Mouse (Mus musculus): ENCODE data around the gene Timm23. TPM values are rescaled to one million over a fixed set of nuclear protein-coding genes. Genes with fewer than 3 reads are reported as not detected.
"Not testable (repeated sequence)": the region's sequence is repeated elsewhere in the genome, so short reads cannot be mapped to it uniquely, and the experiment has no call there.

Gene Timm23
- polyA plus RNA-seq, 1 experiment from 2014 or later, result 231 TPM

GRCm38 (mm10) chr14:32179393-32180195 lies 22.1 kb downstream of the Timm23 start:
- Histone ChIP-seq H3K36me3 (replicated peaks) (peaks cover 63% of the 10 kb centered on the region), H3K4me1 (no peaks in the 10 kb centered on the region), H3K27me3 (no peaks in the 10 kb centered on the region), H3K4me3 (replicated peaks) (no peak overlapping the region), H3K27ac (no peak overlapping the region), H3K9ac (no peak overlapping the region), H3K4me2 (no peak overlapping the region), H3K9me3 (no peaks in the 10 kb centered on the region)
- 93% methylated on average over 10 of the region's 10 CpGs for WGBS
- ATAC-seq (ENCODE audit: low FRiP score), result no peak

- not testable (repeated sequence) for H3K27me3 ChIP-seq; ATAC-seq (ENCODE audit: low FRiP score); H3K27ac ChIP-seq; H3K4me2 ChIP-seq; H3K9me3 ChIP-seq; H3K4me3 ChIP-seq (replicated peaks); H3K9ac ChIP-seq; H3K4me1 ChIP-seq
- 91% methylated on average over 5 of the region's 5 CpGs for WGBS
- H3K36me3 ChIP-seq (replicated peaks), result peaks cover 49% of the 10 kb centered on the region
Measured at GRCm38 (mm10) chr14:32176590-32176989, 25.1 kb downstream of the Timm23 start.

GRCm38 (mm10) chr14:32175310-32175709 lies 26.4 kb downstream of the Timm23 start:
- H3K27ac ChIP-seq, result no peak overlapping the region
- no peaks in the 10 kb centered on the region for H3K9me3 ChIP-seq
- H3K27me3 ChIP-seq, result no peaks in the 10 kb centered on the region
- H3K4me3 ChIP-seq (replicated peaks), result no peak overlapping the region
- ATAC-seq (ENCODE audit: low FRiP score), result no peak
- no peak overlapping the region for H3K4me2 ChIP-seq
- WGBS, result 96% methylated on average over 2 of the region's 2 CpGs
- no peaks in the 10 kb centered on the region for H3K4me1 ChIP-seq
- H3K36me3 ChIP-seq (replicated peaks), result peaks cover 38% of the 10 kb centered on the region
- no peak overlapping the region for H3K9ac ChIP-seq

GRCm38 (mm10) chr14:32170137-32170536 lies 31.6 kb downstream of the Timm23 start:
- H3K4me1 ChIP-seq, result peaks cover 14% of the 10 kb centered on the region
- H3K9me3 ChIP-seq, result no peaks in the 10 kb centered on the region
- no peak overlapping the region for H3K4me2 ChIP-seq
- H3K36me3 ChIP-seq (replicated peaks), result peaks cover 16% of the 10 kb centered on the region
- no peak overlapping the region for H3K4me3 ChIP-seq (replicated peaks)
- ATAC-seq (ENCODE audit: low FRiP score), result no peak
- H3K27ac ChIP-seq, result no peak overlapping the region
- no peaks in the 10 kb centered on the region for H3K27me3 ChIP-seq
- no peak overlapping the region for H3K9ac ChIP-seq
- 87% methylated on average over 4 of the region's 4 CpGs for WGBS

DNA sequence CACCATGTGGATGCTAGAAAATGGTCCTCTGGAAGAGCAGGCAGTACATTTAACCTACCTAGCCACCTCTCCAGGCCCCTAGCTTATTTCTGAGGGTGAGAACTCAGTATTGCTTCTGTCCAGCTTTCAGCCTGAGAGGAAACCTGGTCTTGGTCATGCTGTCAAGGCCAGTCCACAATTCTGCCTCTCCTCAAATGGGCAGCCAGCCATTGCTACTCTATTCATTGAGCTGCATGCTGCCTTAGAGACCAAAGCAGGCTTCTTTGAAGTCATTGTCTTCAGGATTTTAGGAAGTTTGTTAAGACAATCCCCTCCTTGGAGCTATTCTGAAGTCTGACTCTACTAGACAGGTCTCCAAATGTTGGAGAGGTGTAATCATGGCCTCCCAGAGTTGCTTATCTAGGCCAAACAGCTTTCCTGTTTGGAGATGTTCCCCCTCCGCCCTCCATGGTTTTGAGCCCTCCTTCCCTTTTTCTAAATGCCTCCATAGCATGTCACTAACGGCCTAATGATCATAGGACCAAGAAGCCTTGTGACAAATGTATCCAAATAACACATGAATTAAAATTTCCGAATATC lies 33.0 kb downstream of the Timm23 start:
- H3K4me2 ChIP-seq, result no peak overlapping the region
- no peak overlapping the region for H3K27ac ChIP-seq
- H3K27me3 ChIP-seq, result no peaks in the 10 kb centered on the region
- H3K36me3 ChIP-seq (replicated peaks), result peaks cover 9% of the 10 kb centered on the region
- H3K9me3 ChIP-seq, result no peaks in the 10 kb centered on the region
- ATAC-seq (ENCODE audit: low FRiP score), result no peak
- no peak overlapping the region for H3K9ac ChIP-seq
- no peak overlapping the region for H3K4me3 ChIP-seq (replicated peaks)
- WGBS, result 74% methylated on average over 3 of the region's 3 CpGs
- peaks cover 16% of the 10 kb centered on the region for H3K4me1 ChIP-seq

GRCm38 (mm10) chr14:32167326-32167725 lies 34.4 kb downstream of the Timm23 start:
- WGBS, result 98% methylated on average over 5 of the region's 5 CpGs
- Histone ChIP-seq H3K4me2 (no peak overlapping the region), H3K9me3 (no peaks in the 10 kb centered on the region), H3K9ac (no peak overlapping the region), H3K4me3 (replicated peaks) (no peak overlapping the region), H3K36me3 (replicated peaks) (no peaks in the 10 kb centered on the region), H3K27me3 (no peaks in the 10 kb centered on the region), H3K4me1 (peaks cover 16% of the 10 kb centered on the region), H3K27ac (no peak overlapping the region)
- no peak for ATAC-seq (ENCODE audit: low FRiP score)

DNA sequence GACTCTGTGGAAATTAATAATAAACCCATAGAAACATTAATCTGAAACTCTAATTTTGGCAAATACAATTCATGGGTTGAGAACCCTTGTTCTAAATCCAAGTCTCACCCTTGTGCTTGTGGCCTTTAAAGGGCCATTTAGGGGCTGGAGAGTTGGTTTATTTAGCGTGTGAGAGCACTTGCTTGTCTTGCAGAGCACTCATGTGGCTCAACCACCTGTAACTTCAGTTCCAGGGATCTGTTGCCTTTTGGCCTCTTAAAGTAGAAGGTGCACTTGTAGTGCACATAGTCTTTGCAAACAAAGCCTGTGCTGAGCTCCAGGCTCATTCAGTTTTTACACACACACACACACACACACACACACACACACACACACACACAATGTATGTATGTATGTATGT lies 34.9 kb downstream of the Timm23 start:
- peaks cover 16% of the 10 kb centered on the region for H3K4me1 ChIP-seq
- H3K27me3 ChIP-seq, result no peaks in the 10 kb centered on the region
- H3K9me3 ChIP-seq, result no peaks in the 10 kb centered on the region
- no peaks in the 10 kb centered on the region for H3K36me3 ChIP-seq (replicated peaks)
- H3K4me2 ChIP-seq, result no peak overlapping the region
- H3K27ac ChIP-seq, result no peak overlapping the region
- WGBS, result 95% methylated on average over 1 of the region's 1 CpGs
- H3K4me3 ChIP-seq (replicated peaks), result no peak overlapping the region
- no peak for ATAC-seq (ENCODE audit: low FRiP score)
- H3K9ac ChIP-seq, result no peak overlapping the region

GRCm38 (mm10) chr14:32166062-32166441 lies 35.6 kb downstream of the Timm23 start:
- H3K27me3 ChIP-seq, result no peaks in the 10 kb centered on the region
- no peak overlapping the region for H3K27ac ChIP-seq
- 80% methylated on average over 2 of the region's 2 CpGs for WGBS
- no peak overlapping the region for H3K9ac ChIP-seq
- no peak for ATAC-seq (ENCODE audit: low FRiP score)
- H3K9me3 ChIP-seq, result no peaks in the 10 kb centered on the region
- peak overlapping the region; percentile 98 for H3K4me2 ChIP-seq
- H3K4me3 ChIP-seq (replicated peaks), result peak overlapping the region; percentile 50; the same call in 1 of the 2 replicates
- H3K36me3 ChIP-seq (replicated peaks), result no peaks in the 10 kb centered on the region
- peaks cover 21% of the 10 kb centered on the region for H3K4me1 ChIP-seq

DNA sequence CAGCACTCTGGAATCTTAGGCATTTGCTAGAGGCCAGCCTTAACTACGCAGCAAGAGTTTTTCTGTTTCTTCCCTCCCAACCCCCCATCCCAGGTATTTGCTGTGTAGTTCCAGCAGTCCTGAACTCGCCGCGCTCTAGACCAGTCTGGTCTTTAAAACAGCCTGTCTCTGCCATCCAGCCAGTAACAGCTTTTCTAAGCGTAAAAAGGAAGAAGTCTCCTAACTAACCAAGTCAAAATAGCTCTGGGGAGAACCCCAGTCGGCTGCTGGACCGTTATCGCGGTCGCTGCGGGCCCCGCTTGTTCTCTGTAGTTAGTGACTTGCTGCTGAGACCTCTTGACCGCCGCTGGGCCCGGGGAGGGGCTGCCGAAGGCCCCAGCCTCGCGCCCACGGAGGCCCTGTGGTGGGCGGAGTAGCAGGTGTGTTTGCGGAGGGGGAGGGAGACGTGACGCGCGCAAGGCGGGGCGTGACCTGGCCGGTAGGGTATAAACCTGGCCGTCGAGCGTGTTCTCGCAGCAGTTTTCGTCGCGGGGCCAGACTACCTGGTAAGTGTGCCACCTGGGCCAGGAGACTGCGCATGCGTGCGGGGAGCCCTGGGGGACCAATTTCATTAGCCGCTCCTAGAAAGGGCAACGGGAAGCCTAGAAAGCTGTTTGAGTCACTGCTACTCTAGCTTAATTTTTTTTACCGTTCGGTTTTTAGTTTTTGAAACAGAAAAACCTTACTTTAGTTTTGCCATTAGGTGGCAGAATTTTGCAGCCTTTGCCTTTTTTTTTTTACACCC lies 36.2 kb downstream of the Timm23 start:
- WGBS, result 2% methylated on average over 41 of the region's 42 CpGs

DNA sequence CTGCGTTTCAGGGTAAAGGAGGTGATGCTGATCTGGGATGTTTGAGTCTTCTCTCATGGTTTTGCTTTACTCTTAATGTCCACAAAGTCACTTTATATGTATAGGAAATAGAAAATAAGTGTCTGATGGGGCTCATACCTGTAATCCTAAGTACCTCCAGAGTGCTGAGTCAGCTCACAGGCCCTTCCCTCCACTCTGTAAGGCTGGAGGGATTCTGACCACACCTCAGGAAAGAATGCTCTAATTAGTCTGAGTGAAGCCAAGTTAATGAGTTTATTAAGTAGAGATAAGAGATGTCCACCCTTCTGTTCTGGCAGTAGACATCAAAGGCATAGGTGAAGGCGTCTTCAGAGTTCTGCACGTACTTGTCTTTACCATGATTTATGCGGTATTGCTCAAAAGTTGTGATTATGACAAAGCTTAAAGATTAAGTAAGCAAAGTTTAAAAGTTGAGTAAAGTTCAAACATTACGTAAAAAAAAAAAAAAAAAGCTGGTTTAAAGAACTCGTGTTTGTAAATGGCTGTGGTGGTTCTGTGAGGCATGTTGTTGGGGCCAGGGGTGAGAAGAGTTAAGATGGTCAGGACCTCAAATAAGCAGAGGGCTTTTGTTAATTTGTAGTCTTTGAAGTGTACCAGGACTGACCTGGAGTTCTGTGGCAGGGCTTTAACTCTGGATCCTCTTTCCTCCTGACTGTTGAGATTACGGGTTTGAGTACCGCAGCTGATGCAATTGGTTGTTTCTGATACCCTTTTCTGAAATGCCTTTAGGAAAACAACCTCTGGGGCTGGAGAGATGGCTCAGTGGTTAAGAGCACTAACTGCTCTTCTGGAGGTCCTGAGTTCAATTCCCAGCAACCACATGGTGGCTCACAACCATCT lies 37.3 kb downstream of the Timm23 start:
- ATAC-seq (ENCODE audit: low FRiP score), result no peak
- Histone ChIP-seq H3K27ac (no peak overlapping the region), H3K9me3 (no peaks in the 10 kb centered on the region), H3K36me3 (replicated peaks) (no peaks in the 10 kb centered on the region), H3K4me1 (peaks cover 30% of the 10 kb centered on the region), H3K9ac (no peak overlapping the region), H3K4me3 (replicated peaks) (no peak overlapping the region), H3K4me2 (no peak overlapping the region), H3K27me3 (no peaks in the 10 kb centered on the region)
- WGBS, result 83% methylated on average over 8 of the region's 8 CpGs

More for the DNA sequence above, 36.2 kb downstream of the Timm23 start:
- Histone ChIP-seq H3K4me3 (replicated peaks) (peak overlapping the region; percentile 50), H3K9me3 (no peaks in the 10 kb centered on the region), H3K36me3 (replicated peaks) (no peaks in the 10 kb centered on the region), H3K27ac (peak overlapping the region; percentile 63; the same call in 1 of the 2 replicates), H3K27me3 (no peaks in the 10 kb centered on the region), H3K4me1 (peaks cover 27% of the 10 kb centered on the region), H3K4me2 (peak overlapping the region; percentile 98), H3K9ac (peak overlapping the region; percentile 65)
- ATAC-seq (ENCODE audit: low FRiP score), result peak; percentile 65; the same call in 1 of the 2 replicates

- H3K4me1 ChIP-seq, result peaks cover 31% of the 10 kb centered on the region
- H3K4me2 ChIP-seq, result no peak overlapping the region
- no peaks in the 10 kb centered on the region for H3K9me3 ChIP-seq
- no peak for ATAC-seq (ENCODE audit: low FRiP score)
- H3K27ac ChIP-seq, result no peak overlapping the region
- H3K27me3 ChIP-seq, result no peaks in the 10 kb centered on the region
- no peak overlapping the region for H3K4me3 ChIP-seq (replicated peaks)
- no peaks in the 10 kb centered on the region for H3K36me3 ChIP-seq (replicated peaks)
- WGBS, result 91% methylated on average over 11 of the region's 11 CpGs
- no peak overlapping the region for H3K9ac ChIP-seq
Measured at GRCm38 (mm10) chr14:32163203-32163888, 38.4 kb downstream of the Timm23 start.

Measured in forebrain, embryonic 12.5 days (tissue).